Mouse (Mus musculus) macrophage (primary cell): ENCODE data around the gene Syt13. TPM values are rescaled to one million over a fixed set of nuclear protein-coding genes. Genes with fewer than 3 reads are reported as not detected.

Experiments used
- H3K27ac ChIP-seq: fragments of 350-480 bp; formaldehyde crosslinking; 2 replicates; pipeline ENCODE4 v1.9.0; 2021
- H3K36me3 ChIP-seq: fragments of 350-480 bp; formaldehyde crosslinking; 2 replicates; pipeline ENCODE4 v1.9.0; 2021; ENCODE audit errors: inconsistent target
- H3K4me3 ChIP-seq: fragments of 350-480 bp; formaldehyde crosslinking; 2 replicates; pipeline ENCODE4 v1.9.0; 2021; ENCODE audit errors: inconsistent target
- H3K79me2 ChIP-seq: fragments of 350-480 bp; formaldehyde crosslinking; 2 replicates; pipeline ENCODE4 v1.9.0; 2021; ENCODE audit errors: inconsistent target
- WGBS: methylation state at CpG from one replicate; pipeline ENCODE4 v1.1.7; 2026; ENCODE audit warnings: inconsistent platforms; ENCODE audit not compliant: missing documents; 5-methylcytosine and 5-hydroxymethylcytosine counted together
- polyA plus RNA-seq: library from polyadenylated mRNA; stranded (reverse); fragments of 250-400 nt; gene quantifications from 3 replicates; pipeline ENCODE4 v1.2.4, GENCODE M21; 2018; ENCODE audit warnings: inconsistent platforms

The Syt13 gene
- polyA plus RNA-seq, 1 experiment from 2014 or later: 0.07 TPM

DNA sequence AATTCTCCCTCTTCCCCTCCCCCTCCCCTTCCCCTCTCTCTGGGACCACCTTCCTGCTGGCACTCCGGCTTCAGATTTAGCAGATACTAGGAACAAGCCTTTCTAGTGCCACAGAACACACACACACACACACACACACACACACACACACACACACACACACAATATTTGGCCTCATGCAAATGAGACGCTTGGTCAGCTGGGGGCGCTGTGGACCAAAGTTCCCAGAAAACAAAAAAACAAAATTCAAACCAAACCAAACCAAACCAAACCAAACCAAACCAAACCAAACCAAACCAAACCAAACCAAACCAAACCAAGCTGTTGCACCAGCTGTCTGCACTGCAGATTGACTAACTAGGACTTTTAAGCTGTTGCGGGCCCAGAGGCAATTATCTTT, 4.5 kb upstream of the Syt13 start:
- Histone ChIP-seq H3K27ac (no peak overlapping the region), H3K79me2 (no peaks in the 10 kb centered on the region)
- WGBS: 72% methylated on average over 3 of the region's 4 CpGs

GRCm38 (mm10) chr2:92912312-92912711, 2.6 kb upstream of the Syt13 start:
- Histone ChIP-seq H3K4me3 (no peak overlapping the region), H3K79me2 (no peaks in the 10 kb centered on the region), H3K36me3 (no peaks in the 10 kb centered on the region), H3K27ac (no peak overlapping the region)

More for the DNA sequence above, 4.5 kb upstream of the Syt13 start:
- Histone ChIP-seq H3K4me3 (no peak overlapping the region), H3K36me3 (no peaks in the 10 kb centered on the region)

- Histone ChIP-seq H3K79me2 (no peaks in the 10 kb centered on the region), H3K4me3 (no peak overlapping the region), H3K36me3 (no peaks in the 10 kb centered on the region), H3K27ac (no peak overlapping the region)
- WGBS: 6% methylated on average over 9 of the region's 9 CpGs
Measured at GRCm38 (mm10) chr2:92913295-92913694, 1.6 kb upstream of the Syt13 start.

DNA sequence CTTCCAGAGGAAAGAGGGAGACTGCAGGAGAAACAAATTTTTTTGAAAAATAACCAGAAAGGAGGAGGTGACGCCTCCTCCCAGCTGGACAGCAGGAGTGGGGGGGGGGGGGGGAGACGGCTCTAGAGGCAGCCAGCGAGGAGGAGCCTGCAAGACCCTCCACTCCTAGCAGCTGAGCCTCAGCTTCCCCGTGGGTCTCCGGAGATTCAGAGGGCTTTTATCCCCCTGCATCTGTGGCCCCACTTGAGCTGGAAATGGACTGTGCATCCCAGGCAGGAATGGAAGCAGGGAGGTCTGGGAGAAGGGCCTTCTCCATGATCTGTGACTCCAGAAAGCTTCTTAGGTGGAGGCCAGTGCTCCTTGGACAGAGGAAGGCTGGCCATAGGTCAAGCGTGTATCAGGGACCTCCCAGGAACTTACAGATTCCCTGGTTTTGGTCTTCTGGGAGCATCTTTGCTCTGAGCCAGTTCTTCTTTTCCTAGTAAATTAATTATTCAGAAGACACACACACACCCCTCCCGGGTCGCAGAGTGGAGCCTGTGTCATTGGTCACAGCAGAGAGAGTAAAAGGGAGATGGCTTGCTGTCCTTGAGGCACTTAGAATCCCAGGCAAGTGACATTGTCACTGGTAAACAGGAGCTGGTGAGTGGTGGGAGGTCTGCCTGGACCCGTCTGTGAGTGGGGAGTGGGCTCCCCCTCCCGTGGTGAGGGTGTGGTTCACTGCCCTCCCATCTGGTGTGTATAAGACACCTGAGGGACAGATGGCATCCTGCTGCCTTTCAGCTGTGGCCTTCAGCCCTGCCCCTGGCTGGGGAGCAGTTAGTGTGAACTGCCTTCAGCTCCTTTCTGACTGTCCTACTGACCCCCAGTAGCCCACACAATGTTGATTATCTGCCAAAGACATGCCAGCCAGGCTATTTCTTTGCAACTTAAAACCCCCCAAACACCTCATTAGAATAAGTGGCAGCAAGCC, 1.0 kb downstream of the Syt13 start:
- no peaks in the 10 kb centered on the region for H3K79me2 ChIP-seq
- no peaks in the 10 kb centered on the region for H3K36me3 ChIP-seq
- H3K27ac ChIP-seq: no peak overlapping the region
- WGBS: 22% methylated on average over 10 of the region's 10 CpGs
- H3K4me3 ChIP-seq: no peak overlapping the region

DNA sequence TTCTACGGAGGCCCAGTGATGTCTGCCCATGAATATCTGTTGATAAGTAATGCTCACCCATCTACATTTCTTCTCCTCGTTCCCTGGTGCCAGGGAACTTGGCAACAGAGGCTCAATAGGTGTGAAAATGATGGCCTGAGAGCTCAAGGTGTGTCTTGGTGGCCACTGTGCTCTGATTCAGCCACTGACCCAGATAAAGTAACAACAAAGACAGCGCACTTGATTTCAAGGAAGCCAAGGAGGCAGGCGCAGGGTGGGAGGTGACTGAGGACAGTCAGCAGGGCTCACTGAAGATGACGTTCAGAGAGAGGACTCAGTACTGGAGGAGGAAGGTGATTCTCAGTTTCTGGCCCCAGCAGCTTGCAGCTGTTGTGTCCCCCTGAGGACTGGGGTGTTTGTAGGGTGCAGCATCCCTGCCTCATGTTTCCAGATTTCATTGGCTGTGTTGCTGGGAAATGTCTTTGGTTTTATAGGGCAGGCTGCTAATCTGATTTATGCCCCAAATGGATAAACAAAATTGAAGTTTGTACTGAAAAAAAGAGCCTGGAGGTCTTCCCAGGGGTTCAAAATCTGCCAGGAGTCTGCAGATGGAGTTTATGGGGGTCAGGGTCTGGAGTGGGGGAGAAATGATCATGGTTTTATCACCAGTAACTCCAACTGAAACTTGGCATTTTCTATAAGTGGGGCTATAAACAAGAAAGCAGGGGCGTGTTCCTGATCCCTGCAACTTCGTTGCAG, 2.7 kb downstream of the Syt13 start:
- H3K36me3 ChIP-seq: no peaks in the 10 kb centered on the region
- WGBS: 55% methylated on average over 7 of the region's 7 CpGs
- H3K27ac ChIP-seq: no peak overlapping the region
- H3K4me3 ChIP-seq: no peak overlapping the region
- H3K79me2 ChIP-seq: no peaks in the 10 kb centered on the region

DNA sequence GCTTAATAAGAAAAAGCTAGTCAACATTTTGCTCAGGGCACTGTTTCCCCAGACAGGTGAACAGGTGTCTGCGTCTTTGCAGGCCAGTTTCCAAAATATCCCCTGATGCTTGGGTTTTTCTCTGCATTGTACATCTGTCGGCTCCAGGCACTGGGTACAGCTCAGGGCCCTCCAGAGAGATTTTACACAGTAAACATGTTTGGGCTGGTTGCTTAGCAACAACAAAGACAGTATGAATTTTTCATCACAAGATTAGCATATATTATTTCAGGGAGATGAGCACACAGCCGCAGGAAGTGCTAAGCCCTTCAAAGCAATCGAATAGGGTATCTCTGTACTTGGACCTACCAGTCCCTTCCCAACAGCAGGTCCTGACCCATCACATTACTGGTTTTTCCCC, 5.8 kb downstream of the Syt13 start:
- Histone ChIP-seq H3K36me3 (no peaks in the 10 kb centered on the region), H3K27ac (no peak overlapping the region), H3K4me3 (no peak overlapping the region), H3K79me2 (no peaks in the 10 kb centered on the region)
- 82% methylated on average over 4 of the region's 4 CpGs for WGBS

DNA sequence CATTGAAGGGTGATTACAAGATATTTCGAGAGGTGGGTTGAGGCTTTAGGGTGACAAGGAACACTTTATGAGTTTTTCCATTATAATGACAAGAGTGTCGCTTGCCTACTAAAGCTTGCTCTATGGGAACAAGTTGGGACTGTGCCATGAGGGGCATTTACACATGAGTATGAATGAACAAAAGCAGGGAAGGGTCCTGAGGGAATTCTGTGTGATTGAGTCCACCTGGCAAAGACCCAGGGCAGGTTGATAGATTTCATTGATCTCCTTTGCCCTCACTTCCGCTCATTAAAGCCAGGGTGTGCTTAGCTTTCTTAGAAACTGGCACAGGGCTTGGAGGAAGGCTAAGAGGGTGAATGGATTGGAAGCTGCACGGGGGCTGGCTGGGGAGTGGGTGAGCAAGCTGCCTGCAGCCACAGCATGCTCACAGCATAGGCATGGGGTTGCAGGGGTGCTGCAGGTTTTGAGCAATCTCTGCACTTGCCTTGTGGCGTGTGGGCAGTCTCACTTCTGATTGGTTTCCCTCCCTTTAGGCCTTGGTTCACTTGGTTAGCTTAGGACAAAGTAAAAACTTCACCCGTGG, 9.9 kb downstream of the Syt13 start:
- Histone ChIP-seq H3K4me3 (no peak overlapping the region), H3K27ac (no peak overlapping the region), H3K79me2 (no peaks in the 10 kb centered on the region), H3K36me3 (no peaks in the 10 kb centered on the region)
- 77% methylated on average over 6 of the region's 6 CpGs for WGBS

GRCm38 (mm10) chr2:92929696-92930095, 14.8 kb downstream of the Syt13 start:
- Histone ChIP-seq H3K4me3 (no peak overlapping the region), H3K27ac (no peak overlapping the region), H3K36me3 (no peaks in the 10 kb centered on the region), H3K79me2 (no peaks in the 10 kb centered on the region)
- WGBS: 90% methylated on average over 5 of the region's 5 CpGs

- Histone ChIP-seq H3K27ac (no peak overlapping the region), H3K36me3 (no peaks in the 10 kb centered on the region), H3K4me3 (no peak overlapping the region), H3K79me2 (no peaks in the 10 kb centered on the region)
- 3% methylated on average over 7 of the region's 7 CpGs for WGBS
Measured at GRCm38 (mm10) chr2:92931061-92931460, 16.2 kb downstream of the Syt13 start.

- no peak overlapping the region for H3K27ac ChIP-seq
- no peaks in the 10 kb centered on the region for H3K36me3 ChIP-seq
- no peaks in the 10 kb centered on the region for H3K79me2 ChIP-seq
- WGBS: 91% methylated on average over 5 of the region's 6 CpGs
- H3K4me3 ChIP-seq: no peak overlapping the region
Measured at GRCm38 (mm10) chr2:92933379-92933778, 18.5 kb downstream of the Syt13 start.

DNA sequence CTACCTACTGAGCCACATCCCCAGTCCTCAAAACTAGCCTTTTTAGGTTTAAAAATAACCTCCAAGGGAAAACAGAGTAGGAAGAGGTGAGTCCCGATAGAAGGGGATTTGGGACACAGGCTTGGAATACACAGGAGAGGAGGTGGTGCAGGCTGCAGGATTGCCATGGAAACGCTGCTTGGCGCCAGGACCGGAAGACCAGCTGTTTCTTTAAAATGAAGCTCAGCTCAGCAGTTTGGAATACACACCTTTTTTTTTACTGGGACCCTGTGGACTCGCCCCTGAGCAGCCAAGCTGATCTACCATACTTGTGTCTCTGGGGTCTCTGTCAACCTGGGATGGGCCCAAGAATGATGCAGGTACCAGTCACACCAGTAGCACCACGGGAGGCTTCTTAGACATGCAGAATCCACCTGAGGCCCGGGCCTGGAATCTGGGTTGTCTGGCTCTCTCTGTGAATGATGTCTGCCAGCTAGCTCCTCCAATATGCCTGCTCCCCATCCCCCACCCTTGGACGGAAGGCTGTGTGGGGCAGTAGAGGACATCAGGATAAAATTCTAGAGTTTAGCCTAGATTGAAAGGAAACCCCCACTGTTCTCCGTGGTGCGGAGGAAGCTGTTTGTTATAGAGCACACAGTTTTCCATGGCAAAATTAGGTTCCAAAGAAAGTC, 19.5 kb downstream of the Syt13 start:
- no peaks in the 10 kb centered on the region for H3K79me2 ChIP-seq
- 83% methylated on average over 10 of the region's 10 CpGs for WGBS
- no peak overlapping the region for H3K27ac ChIP-seq
- H3K36me3 ChIP-seq: no peaks in the 10 kb centered on the region
- H3K4me3 ChIP-seq: no peak overlapping the region

DNA sequence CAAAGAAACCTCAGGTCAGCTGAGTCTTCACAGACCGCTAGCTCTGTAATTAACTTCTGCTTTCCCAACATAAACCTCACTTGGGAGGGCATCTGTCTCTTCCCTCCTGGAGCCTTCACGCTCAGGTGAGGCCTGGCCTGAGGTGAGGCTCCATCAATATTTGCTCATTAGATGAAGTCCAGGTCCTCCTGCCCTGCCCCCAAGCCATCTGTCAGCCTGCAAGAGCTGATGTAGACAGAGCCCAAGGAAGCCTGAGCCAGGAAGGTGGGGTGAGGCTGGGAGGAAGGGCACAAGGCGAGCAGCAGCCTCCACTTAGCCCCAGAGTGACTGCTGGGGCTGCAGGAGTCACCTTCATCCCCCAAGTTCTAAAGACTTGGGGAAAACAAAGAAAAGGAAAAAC, 20.6 kb downstream of the Syt13 start:
- Histone ChIP-seq H3K27ac (no peak overlapping the region), H3K79me2 (no peaks in the 10 kb centered on the region), H3K36me3 (no peaks in the 10 kb centered on the region), H3K4me3 (no peak overlapping the region)
- 35% methylated on average over 3 of the region's 3 CpGs for WGBS

- Histone ChIP-seq H3K79me2 (no peaks in the 10 kb centered on the region), H3K36me3 (no peaks in the 10 kb centered on the region)
- 92% methylated on average over 5 of the region's 5 CpGs for WGBS
Measured at GRCm38 (mm10) chr2:92938063-92938462, 23.2 kb downstream of the Syt13 start.

GRCm38 (mm10) chr2:92938827-92939226, 23.9 kb downstream of the Syt13 start:
- Histone ChIP-seq H3K27ac (no peak overlapping the region), H3K36me3 (no peaks in the 10 kb centered on the region), H3K4me3 (no peak overlapping the region), H3K79me2 (no peaks in the 10 kb centered on the region)
- whole genome bisulfite sequencing: 93% methylated on average over 2 of the region's 7 CpGs

More at GRCm38 (mm10) chr2:92938063-92938462, 23.2 kb downstream of the Syt13 start:
- Histone ChIP-seq H3K4me3 (no peak overlapping the region), H3K27ac (no peak overlapping the region)
